Mouse (Mus musculus) neural tube, embryonic 13.5 days (tissue): ENCODE measurements around the gene Hddc3. TPM values are rescaled to one million over a fixed set of nuclear protein-coding genes. Genes with fewer than 3 reads are reported as not detected.
A peak's percentile ranks its signal among the peaks of the same experiment; 100 is the strongest.

Experiments used
- ATAC-seq: fragments of 200-750 bp; cut with Nextera tagmentation; 2 replicates; pipeline ENCODE4 v1.8.0; 2017; ENCODE audit warnings: low read depth, mild to moderate bottlenecking, moderate TSS enrichment, moderate library complexity
- H3K27ac ChIP-seq: fragments of 300-500 bp; sonication (generic); replicated peaks from 2 replicates; pipeline ENCODE4 v1.5.1; 2015; ENCODE audit warnings: moderate library complexity, mild to moderate bottlenecking, inconsistent platforms
- H3K27me3 ChIP-seq: fragments of 300-500 bp; sonication (generic); 2 replicates; pipeline ENCODE4 v1.6.1; 2015; ENCODE audit warnings: mild to moderate bottlenecking, inconsistent platforms
- H3K36me3 ChIP-seq: fragments of 300-500 bp; sonication (generic); 2 replicates; pipeline ENCODE4 v1.6.1; 2015; ENCODE audit warnings: mild to moderate bottlenecking, inconsistent platforms
- H3K4me1 ChIP-seq: fragments of 300-500 bp; sonication (generic); replicated peaks from 2 replicates; pipeline ENCODE4 v1.6.1; 2015; ENCODE audit warnings: inconsistent platforms
- H3K4me2 ChIP-seq: fragments of 300-500 bp; sonication (generic); 2 replicates; pipeline ENCODE4 v1.6.1; 2015; ENCODE audit warnings: inconsistent platforms, mild to moderate bottlenecking, moderate library complexity
- H3K4me3 ChIP-seq: fragments of 300-500 bp; sonication (generic); 2 replicates; pipeline ENCODE4 v1.5.1; 2015; ENCODE audit warnings: mild to moderate bottlenecking, inconsistent platforms
- H3K9ac ChIP-seq: fragments of 300-500 bp; sonication (generic); 2 replicates; pipeline ENCODE4 v1.6.1; 2015; ENCODE audit warnings: moderate library complexity, mild to moderate bottlenecking, inconsistent platforms
- H3K9me3 ChIP-seq: fragments of 300-500 bp; sonication (generic); 2 replicates; pipeline ENCODE4 v1.6.1; 2016; ENCODE audit warnings: inconsistent platforms
- WGBS: fragments of 180-500 bp; shearing (Covaris S2); methylation state at CpG from one replicate; pipeline ENCODE4 v1.1.7; 2015; 5-methylcytosine and 5-hydroxymethylcytosine counted together
- polyA plus RNA-seq: library from polyadenylated mRNA; unstranded; fragments of >200 nt; fragmentation: Nextera tagmentation; extraction: Ambion mirVana; gene quantifications from 2 replicates; pipeline ENCODE4 v1.2.1, GENCODE M21; 2015

Hddc3 gene
- polyA plus RNA-seq, result 22.0 and 24.7 TPM in 2 replicates

GRCm38 (mm10) chr7:80342858-80343257 lies at the start of gene Hddc3:
Gene Hddc3 (plus strand): TSS chr7:80343104.
- peak within 1 kb of the TSS; percentile 79 for H3K9ac ChIP-seq
- no peaks in the 10 kb centered on the region for H3K27me3 ChIP-seq
- WGBS, result under 1% methylated on average over 25 of the region's 25 CpGs
- peaks cover 60% of the 10 kb centered on the region for H3K4me1 ChIP-seq
- H3K36me3 ChIP-seq, result peaks cover 2% of the 10 kb centered on the region; the same call in 1 of the 2 replicates
- ATAC-seq, result peak; percentile 14
- H3K4me2 ChIP-seq, result peak within 1 kb of the TSS; percentile 77
- peak within 1 kb of the TSS; percentile 47 for H3K4me3 ChIP-seq
- H3K27ac ChIP-seq, result peak within 1 kb of the TSS; percentile 81
- H3K9me3 ChIP-seq, result no peaks in the 10 kb centered on the region

DNA sequence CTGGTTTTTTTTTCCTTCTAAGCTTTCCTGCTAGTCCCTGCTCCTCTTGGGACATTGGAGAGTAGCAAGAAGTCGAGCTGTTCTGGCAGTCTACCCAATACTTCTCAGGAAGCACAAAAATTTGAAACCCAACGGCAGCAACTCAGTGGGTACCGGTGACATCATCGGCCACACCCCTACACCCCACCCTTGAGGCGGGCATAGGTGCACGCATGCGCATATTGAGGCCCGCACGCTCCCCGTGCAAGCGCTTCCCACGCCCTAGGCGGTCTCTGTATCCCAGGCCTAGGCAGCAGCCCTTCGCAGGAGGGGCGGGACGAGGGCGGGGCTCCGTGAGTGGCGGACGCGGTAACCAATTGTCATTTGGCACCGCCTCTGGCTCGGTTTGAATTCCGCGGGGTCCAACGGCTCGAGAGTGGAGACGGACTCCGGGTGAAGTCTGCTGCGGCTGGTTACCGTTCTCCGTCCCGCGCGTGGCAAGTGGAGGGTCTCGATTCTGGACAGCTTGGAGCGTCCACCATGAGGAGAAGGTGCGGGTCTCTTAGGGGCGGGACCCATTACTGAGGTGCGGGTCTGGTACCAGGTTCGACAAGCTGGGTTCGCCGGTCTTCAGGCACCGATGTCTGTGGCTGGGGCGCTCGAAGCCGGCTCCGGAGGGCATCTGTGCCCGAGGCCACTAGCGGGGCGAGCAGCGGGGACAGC lies 48.7 kb upstream of the Hddc3 start, which contains the start of gene Prc1:
Prc1 (plus strand) TSS at position 389 of the 702 bp plus-strand sequence.
- H3K4me1 ChIP-seq, result peaks cover 16% of the 10 kb centered on the region
- peak within 1 kb of the TSS; percentile 72 for H3K4me3 ChIP-seq
- H3K4me2 ChIP-seq, result peak within 1 kb of the TSS; percentile 98
- peaks cover 28% of the 10 kb centered on the region for H3K36me3 ChIP-seq
- peak within 1 kb of the TSS; percentile 56; the same call in 1 of the 2 replicates for H3K27ac ChIP-seq
- no peaks in the 10 kb centered on the region for H3K27me3 ChIP-seq
- H3K9me3 ChIP-seq, result no peaks in the 10 kb centered on the region
- peak; percentile 99 for ATAC-seq
- WGBS, result under 1% methylated on average over 52 of the region's 52 CpGs
- peak within 1 kb of the TSS; percentile 70 for H3K9ac ChIP-seq

GRCm38 (mm10) chr7:80294764-80295648 lies 47.9 kb upstream of the Hddc3 start:
- H3K4me1 ChIP-seq, result peaks cover 16% of the 10 kb centered on the region
- WGBS, result 9% methylated on average over 37 of the region's 37 CpGs
- peak overlapping the region; percentile 72 for H3K4me3 ChIP-seq
- no peaks in the 10 kb centered on the region for H3K9me3 ChIP-seq
- peaks cover 22% of the 10 kb centered on the region for H3K36me3 ChIP-seq
- peak; percentile 71; the same call in 1 of the 2 replicates for ATAC-seq
- H3K27me3 ChIP-seq, result no peaks in the 10 kb centered on the region
- peak overlapping the region; percentile 70 for H3K9ac ChIP-seq
- H3K27ac ChIP-seq, result 0 out of 2 replicates have a peak overlapping the region, but pooled peaks have one; percentile 56
- peak overlapping the region; percentile 98 for H3K4me2 ChIP-seq

DNA sequence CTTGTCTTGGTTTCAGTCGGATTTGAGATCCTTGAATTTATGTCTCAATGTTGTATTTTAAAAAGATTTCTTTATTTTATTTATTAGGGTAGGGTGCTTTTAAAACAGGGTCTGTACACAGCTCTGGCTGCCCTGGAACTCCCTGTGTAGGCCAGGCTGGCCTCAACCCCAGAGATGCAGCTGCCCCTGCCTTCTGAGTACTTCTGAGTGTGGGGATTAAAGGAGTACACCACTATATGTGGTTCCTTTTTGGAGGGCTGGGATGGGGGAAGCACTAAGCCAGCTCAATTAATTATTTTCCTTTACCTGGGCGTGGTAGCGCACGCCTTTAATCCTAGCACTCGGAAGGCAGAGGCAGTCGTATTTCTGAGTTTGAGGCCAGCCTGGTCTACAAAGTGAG lies 46.4 kb upstream of the Hddc3 start:
- Histone ChIP-seq H3K4me1 (peaks cover 16% of the 10 kb centered on the region), H3K27me3 (no peaks in the 10 kb centered on the region), H3K27ac (no peak overlapping the region), H3K9ac (no peak overlapping the region), H3K9me3 (no peaks in the 10 kb centered on the region), H3K4me3 (no peak overlapping the region), H3K36me3 (peaks cover 13% of the 10 kb centered on the region), H3K4me2 (peak overlapping the region; percentile 98; the same call in 1 of the 2 replicates)
- WGBS, result 92% methylated on average over 6 of the region's 6 CpGs
- no peak for ATAC-seq

DNA sequence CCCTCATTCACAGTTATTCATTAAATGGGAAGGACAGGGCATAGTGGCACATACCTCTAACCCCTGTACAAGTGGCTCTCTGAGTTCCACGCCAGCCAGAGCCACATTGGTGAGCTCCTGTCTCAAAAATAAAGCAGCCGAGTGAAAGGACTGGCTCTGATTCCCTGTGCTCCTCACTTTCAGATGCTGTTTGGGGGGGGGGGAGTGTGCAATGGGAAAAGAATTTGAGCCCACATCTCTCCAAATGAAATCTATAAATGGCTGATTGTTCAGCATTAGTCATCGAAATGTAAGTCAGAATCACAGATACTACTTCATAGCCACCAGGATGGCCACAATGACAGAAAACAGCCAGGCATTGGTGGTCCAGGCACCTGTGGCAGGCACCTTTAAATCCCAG lies 45.9 kb upstream of the Hddc3 start:
- WGBS, result 73% methylated on average over 3 of the region's 3 CpGs
- peaks cover 13% of the 10 kb centered on the region for H3K36me3 ChIP-seq
- no peak overlapping the region for H3K27ac ChIP-seq
- H3K4me3 ChIP-seq, result no peak overlapping the region
- H3K9ac ChIP-seq, result no peak overlapping the region
- H3K27me3 ChIP-seq, result no peaks in the 10 kb centered on the region
- H3K9me3 ChIP-seq, result no peaks in the 10 kb centered on the region
- no peak for ATAC-seq
- H3K4me2 ChIP-seq, result no peak overlapping the region
- peaks cover 16% of the 10 kb centered on the region for H3K4me1 ChIP-seq

DNA sequence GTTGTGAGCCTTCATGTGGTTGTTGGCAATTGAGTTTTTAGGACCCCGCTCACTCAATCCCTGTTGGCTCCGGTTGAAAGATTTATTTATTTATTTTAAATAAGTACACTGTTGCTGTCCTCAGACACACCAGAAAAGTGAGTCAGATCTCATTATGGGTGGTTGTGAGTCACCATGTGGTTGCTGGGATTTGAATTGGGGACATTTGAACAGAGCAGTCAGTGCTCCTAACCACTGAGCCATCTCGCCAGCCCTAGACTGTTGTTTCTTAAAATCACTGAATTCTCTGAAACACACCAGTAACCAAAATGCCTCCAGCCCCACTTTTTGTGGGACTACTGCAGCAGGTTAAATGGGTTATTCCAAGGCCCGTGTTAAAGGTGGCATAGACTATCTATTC lies 44.1 kb upstream of the Hddc3 start:
- H3K4me2 ChIP-seq, result no peak overlapping the region
- H3K36me3 ChIP-seq, result peaks cover 17% of the 10 kb centered on the region
- ATAC-seq, result no peak
- peaks cover 16% of the 10 kb centered on the region for H3K4me1 ChIP-seq
- 94% methylated on average over 4 of the region's 4 CpGs for WGBS
- no peaks in the 10 kb centered on the region for H3K9me3 ChIP-seq
- H3K9ac ChIP-seq, result no peak overlapping the region
- no peak overlapping the region for H3K4me3 ChIP-seq
- no peak overlapping the region for H3K27ac ChIP-seq
- H3K27me3 ChIP-seq, result no peaks in the 10 kb centered on the region

- Histone ChIP-seq H3K36me3 (peaks cover 25% of the 10 kb centered on the region), H3K4me2 (no peak overlapping the region), H3K4me3 (no peak overlapping the region), H3K9ac (no peak overlapping the region), H3K27me3 (no peaks in the 10 kb centered on the region), H3K9me3 (no peaks in the 10 kb centered on the region), H3K4me1 (peaks cover 16% of the 10 kb centered on the region), H3K27ac (no peak overlapping the region)
- ATAC-seq, result no peak
- 90% methylated on average over 3 of the region's 3 CpGs for WGBS
These were observed 43.3 kb upstream of the Hddc3 start for GRCm38 (mm10) chr7:80299568-80299967.

GRCm38 (mm10) chr7:80301522-80301921 lies 41.4 kb upstream of the Hddc3 start:
- Histone ChIP-seq H3K36me3 (peaks cover 38% of the 10 kb centered on the region), H3K9me3 (no peaks in the 10 kb centered on the region), H3K4me1 (0 out of 2 replicates have a peak, but pooled peaks cover 6% of the 10 kb centered on the region), H3K4me2 (no peak overlapping the region), H3K9ac (no peak overlapping the region), H3K4me3 (no peak overlapping the region), H3K27me3 (no peaks in the 10 kb centered on the region), H3K27ac (no peak overlapping the region)
- ATAC-seq, result no peak
- WGBS, result 87% methylated on average over 2 of the region's 2 CpGs

GRCm38 (mm10) chr7:80307766-80308165 lies 35.1 kb upstream of the Hddc3 start:
- Histone ChIP-seq H3K4me2 (no peak overlapping the region), H3K4me3 (no peak overlapping the region), H3K36me3 (peaks cover 51% of the 10 kb centered on the region), H3K9me3 (no peaks in the 10 kb centered on the region), H3K9ac (no peak overlapping the region), H3K4me1 (no peaks in the 10 kb centered on the region), H3K27me3 (no peaks in the 10 kb centered on the region), H3K27ac (no peak overlapping the region)
- ATAC-seq, result no peak
- whole genome bisulfite sequencing, result 88% methylated on average over 3 of the region's 3 CpGs

DNA sequence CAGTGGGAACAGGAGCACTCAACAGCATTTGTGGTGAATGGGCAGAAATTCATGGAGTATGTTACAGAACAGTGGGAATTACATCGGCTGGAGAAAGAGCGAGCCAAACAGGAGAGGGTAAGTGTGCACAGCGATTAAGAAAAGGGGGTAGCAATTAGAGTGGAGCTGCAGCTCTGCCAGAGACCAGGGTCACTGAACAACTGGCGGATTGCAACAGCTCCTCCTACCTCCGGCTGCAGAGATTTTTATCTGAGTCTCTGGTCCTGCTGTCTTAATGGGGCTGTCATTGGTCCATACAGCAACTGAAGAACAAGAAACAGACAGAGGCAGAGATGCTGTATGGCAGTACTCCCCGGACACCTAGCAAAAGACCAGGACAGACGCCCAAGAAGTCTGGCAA lies 32.1 kb upstream of the Hddc3 start:
- Histone ChIP-seq H3K4me3 (no peak overlapping the region), H3K27me3 (no peaks in the 10 kb centered on the region), H3K9ac (no peak overlapping the region), H3K36me3 (peaks cover 58% of the 10 kb centered on the region), H3K27ac (no peak overlapping the region), H3K4me2 (no peak overlapping the region), H3K9me3 (no peaks in the 10 kb centered on the region), H3K4me1 (no peaks in the 10 kb centered on the region)
- WGBS, result 89% methylated on average over 7 of the region's 7 CpGs
- no peak for ATAC-seq

DNA sequence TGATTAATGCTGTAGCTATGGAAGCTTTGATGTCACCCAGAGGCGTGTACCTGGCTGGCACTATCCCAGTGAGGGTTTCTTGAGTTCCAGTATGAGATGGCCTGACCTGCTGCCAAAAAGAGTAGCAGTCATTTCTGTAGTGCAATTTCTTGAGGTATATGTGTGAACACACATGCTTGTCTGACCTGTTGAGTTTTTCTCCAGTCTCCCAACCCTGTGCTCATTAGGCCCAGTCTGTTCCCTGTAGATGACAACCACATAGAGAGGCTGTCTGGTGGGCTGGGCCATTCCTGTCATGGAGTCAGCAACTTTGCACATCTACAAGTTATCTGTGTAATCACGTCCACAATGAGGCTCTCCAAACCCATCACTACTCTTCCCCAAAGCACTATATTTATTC lies 27.2 kb upstream of the Hddc3 start:
- H3K4me3 ChIP-seq, result no peak overlapping the region
- H3K27me3 ChIP-seq, result no peaks in the 10 kb centered on the region
- H3K36me3 ChIP-seq, result peaks cover 79% of the 10 kb centered on the region
- no peak for ATAC-seq
- H3K9ac ChIP-seq, result no peak overlapping the region
- WGBS, result 84% methylated on average over 2 of the region's 2 CpGs
- no peaks in the 10 kb centered on the region for H3K9me3 ChIP-seq
- H3K27ac ChIP-seq, result no peak overlapping the region
- no peaks in the 10 kb centered on the region for H3K4me1 ChIP-seq
- H3K4me2 ChIP-seq, result no peak overlapping the region
